Mouse (Mus musculus) erythroblast, embryonic 14.5 days (primary cell): ENCODE measurements around the gene Map3k7.

Experiments
- GATA1 ChIP-seq: IDR thresholded peaks from 2 replicates; pipeline ENCODE4 v1.6.1; 2012; ENCODE audit warnings: low read length, inconsistent platforms, mixed read lengths
- TAL1 ChIP-seq: IDR thresholded peaks from 3 replicates; pipeline ENCODE4 v1.6.1; 2012; ENCODE audit warnings: low read length, inconsistent platforms, mixed read lengths

DNA sequence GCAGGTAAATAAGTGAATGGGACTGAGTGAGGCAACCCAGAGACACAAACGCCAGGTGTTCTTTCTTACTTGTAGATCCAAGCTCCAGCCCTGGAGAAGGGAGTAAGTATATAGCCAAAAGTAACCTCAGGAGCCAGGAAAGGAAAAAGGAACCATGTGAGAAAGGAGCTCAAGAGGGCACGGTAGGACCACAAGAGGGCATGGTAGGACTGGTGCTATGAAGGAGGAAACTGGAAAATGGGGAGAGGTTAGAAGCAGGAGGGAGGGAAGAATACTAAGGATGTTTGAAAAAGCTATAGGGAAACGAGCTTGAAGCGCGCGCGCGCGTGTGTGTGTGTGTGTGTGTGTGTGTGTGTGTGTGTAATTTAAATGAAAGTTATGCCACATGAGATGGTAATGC lies 63.2 kb downstream of the Map3k7 start:
- TF ChIP-seq TAL1 (no peak), GATA1 (no peak)
